Mouse (Mus musculus): Measurements from ENCODE around the gene Gins2.

Gene Gins2

DNA sequence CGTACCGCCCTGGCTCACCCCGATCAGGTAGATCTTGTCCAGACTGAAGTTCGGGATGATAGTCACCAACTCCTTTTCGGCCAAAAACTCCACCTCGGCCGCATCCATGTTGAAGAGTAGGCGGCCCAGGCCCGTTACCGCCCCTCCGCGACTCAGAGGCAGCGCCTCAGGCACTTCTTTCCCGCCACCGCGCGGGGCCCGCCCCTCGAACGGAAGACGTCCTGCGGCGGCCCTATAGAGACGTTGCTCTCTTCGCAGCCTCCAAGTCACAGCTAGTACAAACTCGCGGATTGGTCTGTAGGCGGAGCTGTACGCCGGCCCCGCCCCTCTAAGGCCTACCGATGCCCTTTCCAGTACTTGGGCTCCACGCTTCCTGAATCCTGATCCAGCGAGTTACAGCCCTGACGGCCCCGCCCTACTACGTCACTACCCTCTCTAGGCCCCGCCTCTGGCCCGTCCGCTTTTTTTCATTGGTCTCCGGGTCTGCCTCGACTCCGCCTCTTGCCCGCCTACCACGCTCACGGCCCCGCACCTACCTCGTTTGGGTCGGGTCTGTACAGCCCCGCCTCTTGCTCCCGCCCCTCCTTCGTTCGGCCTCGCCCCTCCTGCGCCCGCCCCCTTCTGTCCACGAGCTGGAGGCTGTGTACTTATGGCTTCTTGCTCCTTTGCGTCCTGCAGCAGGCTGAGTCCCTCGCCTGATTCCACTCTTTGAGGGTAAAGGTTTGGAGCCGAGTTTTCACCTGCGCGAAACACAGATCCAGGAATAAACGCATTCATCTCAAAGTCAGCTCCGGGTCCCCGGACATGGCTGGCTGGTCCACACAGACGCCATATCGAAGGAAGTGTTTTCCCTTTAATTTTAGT lies at the start of gene Gins2:
TSS of gene Gins2 (minus strand) at position 397 of the 864 bp plus-strand sequence.
- ATAC-seq (ENCODE audit: low TSS enrichment) = peak; percentile 98

DNA sequence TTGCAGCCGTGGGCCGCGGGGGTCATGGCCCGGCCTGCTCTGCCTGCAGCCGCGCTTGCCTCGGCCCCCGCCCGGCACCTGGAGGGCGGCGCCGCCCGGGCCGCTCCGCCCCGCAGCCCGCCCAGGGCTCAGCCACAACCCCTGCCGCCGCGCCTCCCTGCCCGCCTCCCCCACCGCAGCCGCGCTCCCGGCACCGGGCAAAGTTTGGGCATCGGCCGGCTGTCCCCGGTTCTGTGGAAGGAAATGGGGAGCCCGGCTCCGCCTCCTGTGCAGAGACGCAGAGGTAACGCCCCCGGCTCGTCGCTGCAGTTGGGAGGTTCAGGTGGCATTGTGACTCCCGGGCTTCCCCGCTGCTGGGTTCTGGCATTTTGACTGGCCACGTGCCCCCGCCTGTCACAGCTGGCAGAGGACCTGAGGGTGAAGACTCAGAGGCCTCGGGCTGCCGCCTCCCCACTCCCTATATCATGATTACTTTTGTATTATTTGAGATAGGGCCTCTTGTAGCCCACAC lies 45.3 kb upstream of the Gins2 start:
- peak; percentile 76 for ATAC-seq (ENCODE audit: low TSS enrichment)

DNA sequence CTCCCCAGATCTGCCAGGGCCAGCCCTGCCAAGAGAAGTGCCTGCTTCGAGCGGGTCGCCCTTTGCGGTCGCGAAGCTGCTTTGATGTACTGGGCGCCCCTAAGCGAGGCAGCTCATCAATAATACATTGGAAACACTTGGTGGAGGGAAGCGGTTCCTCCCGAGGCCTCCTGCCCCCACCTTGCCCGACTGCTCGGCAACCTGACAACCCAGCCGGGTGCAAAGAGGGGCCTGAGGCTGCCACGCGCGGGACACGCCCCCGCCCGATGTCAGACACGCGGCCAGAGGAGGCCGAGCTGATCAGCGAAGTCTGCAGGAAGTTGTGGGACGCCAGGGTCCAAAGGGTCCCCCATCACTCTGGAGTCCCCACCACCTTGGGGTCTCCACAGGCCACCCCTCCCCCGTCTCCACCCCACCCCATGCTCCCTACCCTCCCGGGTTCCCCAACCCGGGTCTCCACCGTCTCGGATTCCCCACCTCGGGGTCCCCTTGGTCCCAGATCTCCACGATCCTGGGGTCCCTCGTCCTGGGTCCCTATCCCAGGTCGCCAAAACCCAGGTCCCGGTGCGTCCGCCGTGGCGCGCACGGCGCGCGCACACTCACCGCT lies 44.7 kb upstream of the Gins2 start:
- no peak for ATAC-seq (ENCODE audit: low TSS enrichment)

DNA sequence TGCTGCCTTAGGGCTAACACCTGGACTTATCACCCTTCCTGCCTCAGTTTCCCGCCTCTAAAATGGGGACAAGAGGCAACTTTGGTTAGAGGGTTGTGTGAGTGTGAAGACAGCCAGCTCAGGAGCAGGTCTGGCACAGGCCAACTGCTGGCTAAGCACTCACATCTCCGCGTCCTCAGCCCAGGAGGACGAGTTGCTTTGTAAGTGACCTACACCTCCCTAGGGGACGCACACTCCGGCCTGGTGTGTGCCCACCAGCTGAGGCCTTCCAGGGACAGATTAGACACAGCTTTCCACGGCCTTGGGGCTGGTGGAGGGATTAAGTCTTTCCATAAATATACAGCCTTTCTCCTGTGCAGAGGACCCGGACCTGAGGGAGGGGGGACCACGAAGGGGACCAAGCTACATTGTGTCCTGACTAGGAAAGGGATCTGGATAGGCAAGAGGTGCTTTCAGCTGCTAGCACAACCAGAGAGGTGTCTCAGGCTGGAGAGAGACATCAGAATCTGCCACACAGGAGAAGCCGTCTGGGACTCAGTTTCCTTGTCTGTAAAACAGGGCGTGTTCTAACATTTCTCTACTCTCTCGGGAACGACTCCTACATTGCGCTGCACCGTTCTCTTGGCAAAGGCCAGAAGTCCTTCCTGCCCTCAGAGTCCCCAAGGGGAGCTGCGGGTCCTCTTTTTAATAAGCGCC lies 44.0 kb upstream of the Gins2 start:
- no peak for ATAC-seq (ENCODE audit: low TSS enrichment)

DNA sequence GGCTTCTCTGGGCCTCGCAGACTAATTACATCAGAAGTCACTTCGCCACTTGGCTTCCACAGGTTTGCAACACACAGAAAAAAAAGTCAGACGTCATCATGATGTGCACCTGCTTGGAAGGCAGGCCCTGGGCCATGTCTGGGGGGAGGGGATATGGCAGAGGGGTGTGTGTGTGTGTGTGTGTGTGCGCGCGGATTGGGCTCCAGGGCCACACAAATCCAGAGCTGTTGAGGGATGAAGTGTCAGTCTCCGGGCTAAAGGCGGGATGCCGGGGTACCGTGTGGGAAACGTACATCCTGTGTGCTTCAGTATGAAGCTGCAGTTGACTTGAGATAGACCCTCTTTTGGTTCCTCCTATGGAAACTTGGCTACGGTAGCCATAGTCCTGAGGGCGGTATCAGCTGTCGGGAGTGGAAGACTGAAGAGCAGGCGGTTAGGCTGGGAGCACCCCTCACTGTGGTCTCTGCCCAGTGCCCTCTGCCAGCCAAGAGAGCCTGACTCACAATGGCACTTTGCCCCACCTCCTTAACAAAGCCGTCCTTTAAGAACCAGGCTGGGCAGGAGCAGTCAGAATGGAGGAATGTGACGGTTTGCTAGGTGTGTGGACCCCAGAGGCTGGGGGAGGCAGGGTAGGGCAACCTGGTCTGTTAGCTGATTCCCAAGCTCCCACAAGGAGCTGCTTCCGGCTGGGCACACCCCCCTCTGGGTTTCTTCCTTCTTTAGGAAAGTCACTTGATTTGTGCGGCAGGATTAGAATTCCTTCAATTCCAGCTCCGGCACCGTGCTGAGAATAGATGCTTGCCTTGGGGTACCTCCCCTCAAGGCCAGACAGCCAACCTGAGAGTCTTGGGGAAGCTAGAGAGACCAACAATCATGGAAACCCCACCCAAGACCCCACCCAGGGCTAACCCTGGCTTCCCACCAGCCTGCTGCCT lies 42.6 kb upstream of the Gins2 start:
- ATAC-seq (ENCODE audit: low TSS enrichment) = no peak

DNA sequence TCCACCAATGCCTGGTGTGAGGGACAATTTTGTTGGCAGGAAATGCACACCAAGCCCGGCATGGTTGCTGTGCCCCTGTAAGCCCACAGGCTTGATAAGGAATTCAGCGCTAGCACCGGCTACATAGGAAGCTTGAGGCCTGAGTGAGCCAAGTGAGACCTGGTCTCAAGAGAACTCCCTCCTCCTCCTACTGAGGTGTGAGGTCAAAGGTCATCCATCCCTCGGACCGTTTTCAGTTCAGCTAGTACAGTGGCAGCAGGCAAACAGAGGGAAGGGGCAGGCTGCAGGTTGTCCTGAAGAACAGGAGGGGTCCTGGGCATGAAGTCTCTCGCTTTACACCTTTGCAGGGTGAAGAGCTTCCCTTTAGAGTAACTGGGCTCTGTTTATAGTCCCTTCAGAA lies 41.7 kb upstream of the Gins2 start:
- ATAC-seq (ENCODE audit: low TSS enrichment) = no peak

DNA sequence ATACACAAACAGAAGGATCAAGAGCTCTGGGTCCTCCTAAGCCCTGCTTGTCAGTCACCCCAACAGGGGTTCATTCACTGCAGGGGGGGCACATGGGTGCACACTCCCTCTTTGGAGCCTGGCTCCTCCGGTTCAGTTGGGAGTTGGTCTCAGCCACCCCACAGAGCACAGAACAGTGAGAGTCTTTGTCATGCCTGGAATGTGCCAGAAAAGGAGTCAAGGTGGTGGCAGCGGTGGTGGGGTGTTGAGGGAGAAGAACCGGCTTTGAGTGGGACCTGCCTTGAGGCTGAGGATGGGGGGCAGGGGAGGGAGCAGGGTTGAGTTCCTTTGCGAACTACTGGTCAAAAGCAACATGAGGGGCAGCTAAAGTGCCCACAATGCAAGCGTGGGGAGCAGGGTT lies 40.9 kb upstream of the Gins2 start:
- no peak for ATAC-seq (ENCODE audit: low TSS enrichment)

DNA sequence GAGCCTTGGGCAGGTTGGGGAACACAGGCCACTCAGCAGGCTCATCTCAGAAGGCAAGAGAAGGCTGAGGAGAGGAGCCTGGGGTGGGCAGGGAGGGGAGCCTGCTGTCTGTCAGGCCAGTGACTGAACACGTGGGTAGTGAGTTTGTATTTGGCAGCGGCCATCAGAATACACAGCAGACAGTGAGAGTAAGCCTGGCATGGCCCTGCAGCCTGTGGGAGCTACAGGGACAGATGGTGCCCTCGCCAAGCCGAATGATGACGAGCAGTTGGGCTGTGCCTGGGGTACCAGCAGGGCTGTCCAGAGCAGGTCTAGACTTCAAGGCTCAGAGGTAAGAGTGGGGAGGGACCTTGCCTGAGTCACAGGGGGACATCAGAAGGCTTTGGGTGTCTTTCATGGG lies 38.2 kb upstream of the Gins2 start:
- peak; percentile 51; the same call in 1 of the 2 replicates for ATAC-seq (ENCODE audit: low TSS enrichment)

DNA sequence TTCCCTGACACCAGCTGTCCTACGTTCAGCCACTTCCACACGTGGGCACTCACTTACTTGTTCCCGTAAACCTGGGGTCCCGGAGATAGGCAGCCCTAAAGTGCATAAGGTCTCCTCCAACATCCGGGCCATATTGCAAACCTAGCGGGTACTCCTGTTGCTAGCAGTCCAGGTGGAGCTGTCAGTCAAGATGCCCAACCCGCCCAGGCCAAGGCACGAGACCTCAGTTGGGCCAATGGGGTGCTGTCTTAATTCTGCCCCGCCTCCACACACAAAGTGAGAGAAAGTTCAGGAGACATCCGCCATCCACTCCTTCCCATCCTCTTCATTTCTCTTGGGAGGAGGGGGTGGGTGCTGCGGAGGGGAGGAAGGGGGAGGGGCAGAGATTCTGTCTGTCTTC lies 37.4 kb upstream of the Gins2 start:
- ATAC-seq (ENCODE audit: low TSS enrichment) = no peak

DNA sequence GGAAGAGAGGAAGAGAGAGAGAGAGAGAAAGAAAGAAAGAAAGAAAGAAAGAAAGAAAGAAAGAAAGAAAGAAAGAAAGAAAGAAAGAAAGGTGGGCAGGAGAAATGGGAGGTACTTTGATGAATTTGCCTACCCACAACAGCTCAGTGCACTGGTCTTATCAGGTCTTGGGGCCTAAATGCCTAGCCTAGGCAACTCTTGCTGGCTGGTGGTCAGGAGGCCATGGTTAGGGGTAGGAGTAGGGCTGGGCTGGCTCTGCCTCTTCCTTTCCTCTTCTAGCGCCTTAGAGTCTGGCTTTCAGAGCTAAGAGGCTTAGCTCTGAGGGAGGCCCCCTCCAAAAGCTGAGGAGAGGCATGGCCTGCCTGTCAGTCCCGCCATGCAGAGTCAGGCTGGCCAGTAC lies 34.5 kb upstream of the Gins2 start:
- no peak for ATAC-seq (ENCODE audit: low TSS enrichment)

DNA sequence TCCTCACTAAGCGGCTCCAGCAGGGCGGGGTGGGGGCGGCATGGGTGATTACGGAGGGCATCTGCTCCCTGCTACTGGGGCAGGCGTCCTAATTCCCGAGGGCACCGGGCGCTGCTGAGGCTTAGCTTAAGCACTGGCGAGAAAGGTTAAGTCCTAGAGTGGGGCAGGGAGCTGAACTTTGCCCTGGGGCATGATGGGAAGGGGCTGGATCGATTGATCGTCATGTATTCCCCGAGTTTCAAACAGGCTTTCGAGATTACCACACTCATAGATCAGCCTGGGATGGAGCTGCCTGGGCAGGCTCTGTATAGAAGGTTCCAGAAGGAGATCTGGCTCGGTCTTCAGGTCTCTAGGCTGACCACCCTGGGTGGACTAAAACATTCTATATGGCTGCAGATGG lies 33.1 kb upstream of the Gins2 start:
- no peak for ATAC-seq (ENCODE audit: low TSS enrichment)

DNA sequence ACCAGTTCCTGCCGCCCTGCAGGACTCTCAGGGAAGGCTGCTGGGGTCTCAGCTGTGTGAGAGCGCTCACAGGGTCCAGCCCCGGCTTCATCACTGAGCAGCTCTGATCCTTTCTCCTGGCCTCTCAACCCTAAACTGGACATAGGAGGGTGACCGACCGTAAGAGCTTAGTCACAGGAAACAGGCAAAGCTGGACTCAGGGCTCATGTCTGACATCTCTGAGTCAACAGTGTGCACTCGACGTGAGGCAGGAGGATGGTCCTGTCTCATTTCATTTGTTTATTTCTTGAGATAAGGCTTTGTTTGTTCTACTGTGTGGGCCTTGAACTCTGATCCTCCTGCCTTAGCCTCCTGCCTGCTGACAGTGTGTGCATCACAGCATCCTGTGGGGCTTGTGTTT lies 31.3 kb upstream of the Gins2 start:
- no peak for ATAC-seq (ENCODE audit: low TSS enrichment)

DNA sequence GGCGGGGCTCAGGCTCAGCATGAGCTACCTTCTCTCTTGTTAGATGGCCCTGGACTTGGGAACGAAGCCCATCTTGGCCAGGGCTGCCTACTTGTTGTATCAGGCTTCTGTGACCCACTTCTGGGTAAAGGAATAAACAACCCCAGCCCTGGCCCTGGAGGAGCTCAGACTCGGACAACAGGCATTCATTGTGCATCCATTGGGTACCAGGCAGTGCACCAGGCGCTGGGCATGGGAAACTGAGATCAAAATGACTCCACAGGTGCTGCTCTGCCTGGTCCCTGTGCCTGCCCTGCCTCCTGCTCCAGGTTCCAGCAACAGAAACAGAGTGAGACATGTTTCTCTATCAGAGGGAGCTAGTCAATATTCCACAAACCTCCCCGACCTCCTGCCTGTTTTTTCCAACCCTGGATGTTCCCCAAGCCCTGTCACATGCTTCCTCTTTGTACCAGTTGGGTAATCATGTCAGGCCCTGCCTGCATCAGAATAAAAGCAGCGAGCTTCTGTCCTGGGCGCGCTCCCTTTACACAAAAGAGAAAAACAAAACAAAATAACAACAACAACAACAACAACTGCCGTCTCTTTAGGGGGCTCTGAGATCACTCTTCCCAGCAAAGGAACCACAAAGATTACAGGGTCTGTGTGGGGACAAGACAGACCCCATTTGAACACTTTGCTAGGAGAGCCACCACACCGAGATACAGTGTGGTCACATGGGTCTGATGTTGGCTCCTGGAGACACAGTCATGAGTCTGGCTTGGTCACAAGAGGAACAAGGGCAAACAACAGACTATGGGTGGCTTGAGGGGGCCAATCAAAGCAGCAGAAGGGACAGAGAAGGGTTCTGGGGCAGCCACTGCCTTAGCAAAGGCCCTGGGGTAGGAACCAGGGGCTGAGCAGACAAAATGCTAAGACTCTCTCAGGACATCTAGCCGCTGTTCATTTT lies 30.4 kb upstream of the Gins2 start:
- ATAC-seq (ENCODE audit: low TSS enrichment) = peak; percentile 53

DNA sequence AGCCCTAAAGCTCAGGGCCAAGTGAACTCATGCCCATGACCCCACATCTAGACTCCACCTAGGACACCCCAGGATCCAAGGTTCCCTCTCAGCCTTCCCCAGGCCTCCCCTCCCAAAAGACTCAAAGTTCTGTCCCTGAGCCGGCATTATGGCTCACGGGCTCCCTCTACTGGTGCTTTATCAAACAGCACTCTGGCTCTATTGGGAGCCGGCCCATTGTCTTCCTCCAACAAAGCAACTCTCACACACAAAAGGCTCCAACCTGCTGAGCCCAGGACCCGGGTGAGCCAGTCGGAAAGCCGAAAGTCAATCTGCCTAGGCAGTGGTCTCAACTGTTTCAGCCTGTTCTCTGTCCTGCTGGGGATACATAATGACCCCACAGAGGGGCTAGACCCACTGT lies 29.0 kb upstream of the Gins2 start:
- ATAC-seq (ENCODE audit: low TSS enrichment) = 0 out of 2 replicates have a peak, but pooled peaks have one; percentile 50

DNA sequence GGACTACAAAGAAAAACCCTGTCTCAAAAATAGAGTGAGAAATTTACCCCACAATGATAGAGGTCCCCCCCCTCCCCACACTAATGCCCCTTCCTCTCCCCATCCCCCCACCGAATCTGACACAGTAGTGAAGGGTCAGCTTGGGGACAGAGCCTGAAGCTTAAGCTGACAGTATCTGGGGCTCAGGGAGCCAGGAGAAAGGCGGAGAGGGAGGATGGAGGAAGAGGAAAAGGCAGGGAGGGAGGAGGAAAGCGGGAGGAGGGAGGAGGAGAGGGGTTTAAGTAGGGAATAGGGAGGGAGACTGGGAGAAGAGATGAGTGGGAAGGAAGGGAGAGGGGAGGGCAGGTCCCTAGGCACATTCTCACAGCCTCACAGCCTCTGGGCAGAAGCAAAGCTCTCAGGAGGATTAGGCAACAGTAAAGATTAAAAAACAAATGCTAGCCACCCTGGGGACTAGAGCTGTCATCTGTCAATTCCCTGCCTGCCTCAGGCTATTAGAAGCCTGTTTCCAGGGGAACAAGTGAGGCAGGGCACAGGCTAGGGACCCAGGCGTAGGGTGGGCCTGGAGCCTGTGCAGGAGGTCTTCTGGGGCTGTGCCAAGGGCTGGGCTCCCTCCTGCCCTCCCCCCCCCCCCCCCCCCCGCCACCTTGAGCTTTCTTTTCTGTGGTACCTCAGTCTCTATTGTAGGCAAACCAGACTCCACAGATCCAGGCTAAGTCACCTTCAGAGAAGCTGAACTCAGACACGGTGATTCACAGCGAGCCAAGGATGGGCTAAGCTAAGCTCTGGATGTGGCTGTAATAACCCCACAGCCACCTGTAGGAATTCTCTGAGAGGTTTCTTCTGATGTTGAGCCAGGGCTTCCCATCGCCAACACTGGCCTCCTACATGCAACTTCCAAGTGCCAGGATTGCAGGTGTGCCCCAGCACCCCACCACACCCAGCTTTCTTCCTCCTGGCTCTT lies 27.8 kb upstream of the Gins2 start:
- no peak for ATAC-seq (ENCODE audit: low TSS enrichment)

DNA sequence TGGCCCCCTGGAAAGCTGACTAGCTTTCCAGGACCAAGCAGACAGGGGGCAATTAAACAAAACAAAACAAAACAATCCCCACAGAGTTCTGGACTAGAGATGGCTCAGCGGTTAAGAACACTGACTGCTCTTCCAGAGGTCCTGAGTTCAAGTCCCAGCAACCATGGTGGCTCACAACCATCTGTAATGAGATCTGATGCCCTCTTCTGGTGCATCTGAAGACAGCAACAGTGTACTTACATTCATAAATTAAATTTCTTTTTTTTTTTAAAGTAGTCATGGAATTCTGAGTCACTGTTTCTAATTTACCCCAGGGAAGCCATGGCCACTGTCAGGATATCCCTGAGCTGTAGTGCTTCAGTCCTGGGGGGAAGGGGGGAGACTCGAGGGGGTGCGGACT lies 25.4 kb upstream of the Gins2 start:
- no peak for ATAC-seq (ENCODE audit: low TSS enrichment)

DNA sequence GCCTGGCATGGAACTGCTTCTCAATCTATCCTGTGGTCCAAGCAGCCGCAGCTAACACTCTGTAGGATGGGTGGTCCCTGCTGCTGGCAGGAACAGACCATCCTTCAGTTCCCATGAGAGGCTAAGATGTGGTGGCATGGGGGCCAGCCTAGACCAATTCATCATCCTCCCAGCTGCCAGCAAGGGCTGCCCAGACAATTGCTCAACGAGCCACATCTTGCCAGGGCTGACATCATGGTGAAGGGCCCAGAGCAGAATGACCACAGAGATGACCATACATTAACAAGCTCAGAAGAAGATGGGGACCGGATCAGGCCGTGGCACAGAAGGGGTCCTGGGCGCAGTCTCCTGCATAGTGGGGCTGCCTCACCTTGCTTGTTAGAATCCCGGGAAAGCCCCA lies 21.7 kb upstream of the Gins2 start:
- ATAC-seq (ENCODE audit: low TSS enrichment) = no peak

DNA sequence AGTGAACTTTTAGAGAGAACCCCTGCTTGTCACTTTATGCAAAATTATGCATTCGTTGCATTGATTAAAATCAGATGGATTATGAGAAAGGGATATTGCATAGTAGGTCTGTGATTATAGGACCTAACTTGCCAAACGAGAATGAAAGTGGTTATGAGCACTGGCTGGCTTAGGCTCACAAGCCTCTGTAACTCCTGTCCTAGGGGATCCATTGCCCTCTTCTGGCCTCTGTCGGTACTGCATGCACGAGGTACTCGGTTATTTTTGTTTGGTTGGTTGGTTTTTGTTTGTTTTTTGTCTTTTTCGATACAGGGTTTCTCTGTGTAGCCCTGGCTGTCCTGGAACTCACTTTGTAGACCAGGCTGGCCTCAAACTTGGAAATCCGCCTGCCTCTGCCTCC lies 18.8 kb upstream of the Gins2 start:
- ATAC-seq (ENCODE audit: low TSS enrichment) = peak; percentile 75; the same call in 1 of the 2 replicates

DNA sequence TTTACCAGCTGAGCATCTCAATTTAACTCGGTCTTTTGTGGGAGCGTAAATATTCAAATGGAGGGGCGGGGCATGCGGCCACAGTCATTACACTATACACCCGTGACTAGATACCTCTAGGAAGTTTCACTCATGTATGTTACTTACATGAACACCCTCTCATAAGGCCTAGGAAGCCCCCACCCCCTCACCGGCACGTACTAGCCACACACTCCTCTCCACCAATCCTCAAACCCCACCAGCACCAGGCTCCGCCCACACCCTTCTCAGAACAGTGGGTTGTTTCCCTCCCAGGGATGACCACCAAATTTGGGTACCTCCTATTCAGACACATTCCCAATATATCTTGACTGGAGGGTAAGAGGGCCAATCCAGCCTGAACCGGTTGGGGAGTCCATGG lies 18.4 kb upstream of the Gins2 start:
- no peak for ATAC-seq (ENCODE audit: low TSS enrichment)
